Mouse (Mus musculus): Measurements from ENCODE around the gene Adig. TPM values are rescaled to one million over a fixed set of nuclear protein-coding genes. Genes with fewer than 3 reads are reported as not detected.

The Adig gene
- total and polyA plus RNA-seq, 3 experiments: not detected

DNA sequence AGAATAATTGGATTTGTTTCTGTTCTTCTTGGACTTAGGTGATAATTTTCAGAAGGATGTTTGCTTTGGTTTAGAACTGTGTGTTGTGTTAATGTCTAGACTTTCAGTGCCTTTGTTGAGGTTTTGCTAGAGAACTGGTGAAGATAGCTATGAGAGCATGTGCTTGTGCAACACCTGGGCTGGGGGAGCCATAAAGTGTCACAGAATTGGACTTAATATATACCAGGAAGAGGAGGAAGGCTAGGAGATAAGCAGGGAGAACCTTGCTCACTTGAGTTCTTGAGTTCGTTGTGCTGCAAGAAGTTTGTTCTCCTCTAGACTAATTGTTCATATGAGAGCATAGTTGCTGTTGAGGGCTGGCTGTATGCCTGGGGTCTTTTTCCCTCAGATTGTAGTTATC lies 44.8 kb upstream of the Adig start:
- H3K79me2 ChIP-seq (replicated peaks; ENCODE audit: control insufficient read depth, extremely low read depth, insufficient read depth, poor library complexity, severe bottlenecking): no peaks in the 10 kb centered on the region
- no peaks in the 10 kb centered on the region for H3K9me3 ChIP-seq (replicated peaks; ENCODE audit: low read length)
- dilution Hi-C loops (cut with MboI; ENCODE audit: extremely low pct_ligation_motif_present, extremely low pct_unique_long_range_greater_than_20kb, low sequenced_read_pairs): no loop called here
- H3K4me2 ChIP-seq (ENCODE audit: insufficient read depth, low read depth, poor library complexity, severe bottlenecking): no peak overlapping the region
- H3K27me3 ChIP-seq (replicated peaks): no peaks in the 10 kb centered on the region
- no peak overlapping the region for H3K9ac ChIP-seq (ENCODE audit: insufficient read depth, low read depth)
- TF ChIP-seq CHD2 (IDR thresholded peaks at IDR 0.05; ENCODE audit: low read length) (no peak), TBP (conservative IDR thresholded peaks at IDR 0.05; ENCODE audit: low read depth, low read length) (no peak), MXI1 (IDR thresholded peaks at IDR 0.05; ENCODE audit: low read depth, low read length) (no peak)
- in situ Hi-C loops (cut with MboI; ENCODE audit: low pct_ligation_motif_present, low pct_unique_long_range_greater_than_20kb, low sequenced_read_pairs): no loop called here
- no peak overlapping the region for H3K4me3 ChIP-seq (replicated peaks in 1 of 3; ENCODE audit: low read depth in 2 of 3, low read length in 2 of 3, poor library complexity in 1 of 3)
- H3K36me3 ChIP-seq (replicated peaks in 1 of 2; ENCODE audit: control insufficient read depth in 1 of 2, insufficient read depth in 1 of 2, low read length in 1 of 2): peaks cover 44 to 69% of the 10 kb centered on the region in 2 experiments
- no peak for DNase-seq (ENCODE audit: extremely low read depth)
- H3K4me1 ChIP-seq (ENCODE audit: control insufficient read depth in 1 of 2, insufficient read depth in 2 of 2): peaks cover 6 to 9% of the 10 kb centered on the region in 2 experiments; a peak in 3 of 4 replicates
- no peak overlapping the region for H3K27ac ChIP-seq (ENCODE audit: insufficient read depth, low read depth)

GRCm38 (mm10) chr2:158462450-158462849 lies 40.0 kb upstream of the Adig start:
- in situ Hi-C loops (cut with MboI; ENCODE audit: low pct_ligation_motif_present, low pct_unique_long_range_greater_than_20kb, low sequenced_read_pairs): no loop called here
- no peak overlapping the region for H3K27ac ChIP-seq (ENCODE audit: insufficient read depth, low read depth)
- no peak overlapping the region for H3K4me2 ChIP-seq (ENCODE audit: insufficient read depth, low read depth, poor library complexity, severe bottlenecking)
- peaks cover 54 to 79% of the 10 kb centered on the region in 2 experiments for H3K36me3 ChIP-seq (replicated peaks in 1 of 2; ENCODE audit: control insufficient read depth in 1 of 2, insufficient read depth in 1 of 2, low read length in 1 of 2)
- H3K9ac ChIP-seq (ENCODE audit: insufficient read depth, low read depth): no peak overlapping the region
- no peaks in the 10 kb centered on the region for H3K79me2 ChIP-seq (replicated peaks; ENCODE audit: control insufficient read depth, extremely low read depth, insufficient read depth, poor library complexity, severe bottlenecking)
- dilution Hi-C loops (cut with MboI; ENCODE audit: extremely low pct_ligation_motif_present, extremely low pct_unique_long_range_greater_than_20kb, low sequenced_read_pairs): no loop called here
- TF ChIP-seq CTCF (conservative IDR thresholded peaks at IDR 0.05 in 1 of 2, IDR thresholded peaks at IDR 0.05 in 1 of 2; ENCODE audit: low read depth in 2 of 2, low read length in 2 of 2): no peak
- no peak for TF ChIP-seq RAD21 (IDR thresholded peaks at IDR 0.05; ENCODE audit: low read depth, low read length)
- H3K4me3 ChIP-seq (replicated peaks in 1 of 3; ENCODE audit: low read depth in 2 of 3, low read length in 2 of 3, poor library complexity in 1 of 3): no peak overlapping the region
- H3K4me1 ChIP-seq (ENCODE audit: control insufficient read depth in 1 of 2, insufficient read depth in 2 of 2): peaks cover 5 to 6% of the 10 kb centered on the region in 2 experiments; a peak in 3 of 4 replicates
- no peaks in the 10 kb centered on the region for H3K9me3 ChIP-seq (replicated peaks; ENCODE audit: low read length)
- no peak for DNase-seq (ENCODE audit: extremely low read depth)
- H3K27me3 ChIP-seq (replicated peaks): no peaks in the 10 kb centered on the region

- Histone ChIP-seq H3K9me3 (replicated peaks; ENCODE audit: low read length) (no peaks in the 10 kb centered on the region), H3K79me2 (replicated peaks; ENCODE audit: control insufficient read depth, extremely low read depth, insufficient read depth, poor library complexity, severe bottlenecking) (no peaks in the 10 kb centered on the region), H3K9ac (ENCODE audit: insufficient read depth, low read depth) (no peak overlapping the region), H3K4me3 (replicated peaks in 1 of 3; ENCODE audit: low read depth in 2 of 3, low read length in 2 of 3, poor library complexity in 1 of 3) (no peak overlapping the region), H3K36me3 (replicated peaks in 1 of 2; ENCODE audit: control insufficient read depth in 1 of 2, insufficient read depth in 1 of 2, low read length in 1 of 2) (peaks cover 17 to 56% of the 10 kb centered on the region in 2 experiments), H3K4me2 (ENCODE audit: insufficient read depth, low read depth, poor library complexity, severe bottlenecking) (no peak overlapping the region), H3K4me1 (ENCODE audit: control insufficient read depth in 1 of 2, insufficient read depth in 2 of 2) (peaks cover 0 to 5% of the 10 kb centered on the region in 2 experiments; a peak in 2 of 4 replicates), H3K27ac (ENCODE audit: insufficient read depth, low read depth) (no peak overlapping the region), H3K27me3 (replicated peaks) (no peaks in the 10 kb centered on the region)
- TF ChIP-seq JUND (conservative IDR thresholded peaks at IDR 0.05; ENCODE audit: low read depth, low read length) (no peak), BHLHE40 (IDR thresholded peaks at IDR 0.05; ENCODE audit: low read depth, low read length) (no peak), GABPA (IDR thresholded peaks at IDR 0.05; ENCODE audit: insufficient replicate concordance, low read depth, low read length) (no peak), ZKSCAN1 (IDR thresholded peaks at IDR 0.05; ENCODE audit: borderline replicate concordance, low read depth, low read length) (no peak), ETS1 (conservative IDR thresholded peaks at IDR 0.05; ENCODE audit: low read depth, low read length) (no peak), RCOR1 (conservative IDR thresholded peaks at IDR 0.05; ENCODE audit: low read depth, low read length) (no peak), MEF2A (IDR thresholded peaks at IDR 0.05; ENCODE audit: borderline replicate concordance, low read depth, low read length) (no peak), USF2 (conservative IDR thresholded peaks at IDR 0.05; ENCODE audit: low read depth, low read length) (no peak), POLR2AphosphoS2 (IDR thresholded peaks at IDR 0.05; ENCODE audit: low read depth, low read length) (no peak), NELFE (IDR thresholded peaks at IDR 0.05; ENCODE audit: low read depth, low read length) (no peak), MAX (IDR thresholded peaks at IDR 0.05; ENCODE audit: low read length) (no peak), KAT2A (IDR thresholded peaks at IDR 0.05; ENCODE audit: insufficient replicate concordance, low read length) (no peak), EP300 (IDR thresholded peaks at IDR 0.05; ENCODE audit: low read length) (no peak)
- in situ Hi-C loops (cut with MboI; ENCODE audit: low pct_ligation_motif_present, low pct_unique_long_range_greater_than_20kb, low sequenced_read_pairs) (no loop called here), dilution Hi-C loops (cut with MboI; ENCODE audit: extremely low pct_ligation_motif_present, extremely low pct_unique_long_range_greater_than_20kb, low sequenced_read_pairs) (no loop called here)
- no peak for DNase-seq (ENCODE audit: extremely low read depth)
These were observed 28.3 kb upstream of the Adig start for GRCm38 (mm10) chr2:158474159-158474558.

Data from CH12.LX (cell line).